Mouse (Mus musculus): ENCODE results near the gene Nf1. TPM values are rescaled to one million over a fixed set of nuclear protein-coding genes. Genes with fewer than 3 reads are reported as not detected.

Gene Nf1
- total and polyA plus RNA-seq, 2 experiments from 2014 or later = 3.5 to 20.1 TPM

GRCm38 (mm10) chr11:79590664-79591590 lies 251.4 kb downstream of the Nf1 start, which contains the start of gene Rab11fip4:
Rab11fip4 (plus strand) TSS chr11:79591212.
- Histone ChIP-seq H3K27ac (ENCODE audit: low read depth) (no peak within 1 kb of the TSS), H3K27me3 (ENCODE audit: control insufficient read depth, insufficient read depth, low read length) (peaks cover 70% of the 10 kb centered on the region), H3K9ac (replicated peaks; ENCODE audit: low read depth, low read length) (0 out of 2 replicates have a peak within 1 kb of the TSS, but pooled peaks have one; percentile 5), H3K4me3 (ENCODE audit: low read depth, low read length) (peak within 1 kb of the TSS; percentile 52), H3K4me1 (ENCODE audit: control insufficient read depth, insufficient read depth) (no peaks in the 10 kb centered on the region), H3K36me3 (replicated peaks; ENCODE audit: control insufficient read depth, insufficient read depth, low read length) (no peaks in the 10 kb centered on the region), H3K4me2 (ENCODE audit: low read depth, low read length) (peak within 1 kb of the TSS; percentile 89), H3K9me3 (replicated peaks; ENCODE audit: control insufficient read depth, low read length) (no peaks in the 10 kb centered on the region)
- ATAC-seq (ENCODE audit: insufficient read depth, low read depth) (no peak; the same call in 1 of the 2 replicates), DNase-seq (ENCODE audit: low spot score) (no peak)
- TF ChIP-seq CTCF (IDR thresholded peaks at IDR 0.05; ENCODE audit: low read depth) (no peak), EP300 (IDR thresholded peaks at IDR 0.05; ENCODE audit: low read depth) (no peak)
- WGBS = 2% methylated on average over 86 of the region's 98 CpGs

GRCm38 (mm10) chr11:79591591-79591975 lies 252.1 kb downstream of the Nf1 start:
- Histone ChIP-seq H3K4me3 (ENCODE audit: low read depth, low read length) (peak overlapping the region; percentile 52), H3K9ac (replicated peaks; ENCODE audit: low read depth, low read length) (no peak overlapping the region), H3K27me3 (ENCODE audit: control insufficient read depth, insufficient read depth, low read length) (peaks cover 72% of the 10 kb centered on the region), H3K4me1 (ENCODE audit: control insufficient read depth, insufficient read depth) (no peaks in the 10 kb centered on the region), H3K27ac (ENCODE audit: low read depth) (no peak overlapping the region), H3K4me2 (ENCODE audit: low read depth, low read length) (peak overlapping the region; percentile 89), H3K36me3 (replicated peaks; ENCODE audit: control insufficient read depth, insufficient read depth, low read length) (no peaks in the 10 kb centered on the region), H3K9me3 (replicated peaks; ENCODE audit: control insufficient read depth, low read length) (no peaks in the 10 kb centered on the region)
- DNase-seq (ENCODE audit: low spot score) (no peak), ATAC-seq (ENCODE audit: insufficient read depth, low read depth) (no peak)
- WGBS = 30% methylated on average over 5 of the region's 5 CpGs
- TF ChIP-seq EP300 (IDR thresholded peaks at IDR 0.05; ENCODE audit: low read depth) (no peak), CTCF (IDR thresholded peaks at IDR 0.05; ENCODE audit: low read depth) (no peak)

GRCm38 (mm10) chr11:79593495-79593894 lies 254.0 kb downstream of the Nf1 start:
- no peak for DNase-seq (ENCODE audit: low spot score)
- Histone ChIP-seq H3K4me1 (ENCODE audit: control insufficient read depth, insufficient read depth) (no peaks in the 10 kb centered on the region), H3K36me3 (replicated peaks; ENCODE audit: control insufficient read depth, insufficient read depth, low read length) (no peaks in the 10 kb centered on the region), H3K9ac (replicated peaks; ENCODE audit: low read depth, low read length) (no peak overlapping the region), H3K4me2 (ENCODE audit: low read depth, low read length) (no peak overlapping the region), H3K27me3 (ENCODE audit: control insufficient read depth, insufficient read depth, low read length) (peaks cover 69% of the 10 kb centered on the region), H3K4me3 (ENCODE audit: low read depth, low read length) (no peak overlapping the region), H3K9me3 (replicated peaks; ENCODE audit: control insufficient read depth, low read length) (no peaks in the 10 kb centered on the region), H3K27ac (ENCODE audit: low read depth) (no peak overlapping the region)
- ATAC-seq (ENCODE audit: insufficient read depth, low read depth) = peak; percentile 41; the same call in 1 of the 2 replicates
- TF ChIP-seq CTCF (IDR thresholded peaks at IDR 0.05; ENCODE audit: low read depth) (no peak), EP300 (IDR thresholded peaks at IDR 0.05; ENCODE audit: low read depth) (no peak)
- 29% methylated on average over 11 of the region's 11 CpGs for WGBS

DNA sequence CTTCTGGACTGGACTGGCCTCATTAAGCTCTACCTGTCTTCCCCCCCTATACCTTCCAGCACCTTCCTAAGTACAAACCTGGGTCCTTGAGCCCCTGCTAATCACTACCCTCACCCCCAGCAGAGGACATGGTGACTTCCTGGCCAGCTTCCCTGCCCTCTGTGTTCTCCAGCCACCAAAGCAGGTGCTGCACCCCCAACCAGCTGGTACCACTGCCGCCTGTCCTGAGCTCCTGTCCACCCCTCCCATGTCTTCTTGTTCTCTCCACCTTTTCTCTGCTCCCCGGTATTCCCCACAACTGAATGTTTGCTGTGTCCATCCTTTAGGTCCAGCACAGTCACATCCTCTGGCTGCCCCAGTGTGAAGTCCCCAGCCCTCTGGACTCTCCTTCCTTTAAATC lies 271.0 kb downstream of the Nf1 start:
- Histone ChIP-seq H3K27me3 (ENCODE audit: control insufficient read depth, insufficient read depth, low read length) (peaks cover 15% of the 10 kb centered on the region; the same call in 1 of the 2 replicates), H3K4me2 (ENCODE audit: low read depth, low read length) (peak overlapping the region; percentile 32; the same call in 1 of the 2 replicates), H3K4me3 (ENCODE audit: low read depth, low read length) (no peak overlapping the region), H3K9ac (replicated peaks; ENCODE audit: low read depth, low read length) (no peak overlapping the region), H3K36me3 (replicated peaks; ENCODE audit: control insufficient read depth, insufficient read depth, low read length) (no peaks in the 10 kb centered on the region), H3K27ac (ENCODE audit: low read depth) (no peak overlapping the region), H3K4me1 (ENCODE audit: control insufficient read depth, insufficient read depth) (peaks cover 12% of the 10 kb centered on the region), H3K9me3 (replicated peaks; ENCODE audit: control insufficient read depth, low read length) (no peaks in the 10 kb centered on the region)
- DNase-seq (ENCODE audit: low spot score) (no peak), ATAC-seq (ENCODE audit: insufficient read depth, low read depth) (no peak)
- TF ChIP-seq CTCF (IDR thresholded peaks at IDR 0.05; ENCODE audit: low read depth) (no peak), EP300 (IDR thresholded peaks at IDR 0.05; ENCODE audit: low read depth) (no peak)
- 68% methylated on average over 2 of the region's 2 CpGs for WGBS

DNA sequence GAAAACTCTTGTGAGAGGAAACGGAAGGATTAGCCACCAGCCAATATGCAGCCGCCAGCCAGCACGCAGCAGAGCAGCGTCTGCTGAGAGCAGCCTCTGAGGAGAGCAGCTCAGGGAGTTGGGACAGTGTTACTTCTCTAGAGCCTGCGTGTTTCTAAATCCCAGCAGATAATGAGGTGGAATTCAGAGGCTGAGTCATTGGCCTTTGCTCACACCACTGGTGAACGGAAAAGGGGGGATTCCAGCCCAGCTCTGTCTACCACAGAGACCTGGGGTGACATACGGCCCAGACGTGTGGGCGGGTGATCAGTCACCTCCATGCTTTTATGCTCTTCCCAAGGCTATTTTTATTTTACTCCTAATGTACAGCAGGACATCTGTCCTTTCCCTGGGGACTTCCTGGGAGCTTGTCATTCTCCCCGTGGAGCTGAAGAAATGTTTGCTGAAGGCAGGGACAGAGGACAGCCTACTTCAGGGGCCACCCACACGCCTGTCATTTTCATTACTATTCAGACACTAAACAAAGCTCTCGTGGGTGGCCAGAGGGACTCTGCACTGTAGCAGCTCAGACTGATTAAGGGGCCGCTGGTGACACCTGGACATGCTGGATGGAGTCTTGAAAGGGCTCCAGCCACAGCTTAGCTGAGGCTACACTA lies 271.6 kb downstream of the Nf1 start:
- TF ChIP-seq CTCF (IDR thresholded peaks at IDR 0.05; ENCODE audit: low read depth) = no peak
- TF ChIP-seq EP300 (IDR thresholded peaks at IDR 0.05; ENCODE audit: low read depth) = no peak
- peaks cover 12% of the 10 kb centered on the region for H3K4me1 ChIP-seq (ENCODE audit: control insufficient read depth, insufficient read depth)
- no peak overlapping the region for H3K27ac ChIP-seq (ENCODE audit: low read depth)
- peaks cover 21% of the 10 kb centered on the region for H3K27me3 ChIP-seq (ENCODE audit: control insufficient read depth, insufficient read depth, low read length)
- ATAC-seq (ENCODE audit: insufficient read depth, low read depth) (no peak), DNase-seq (ENCODE audit: low spot score) (peak; percentile 16)
- H3K9ac ChIP-seq (replicated peaks; ENCODE audit: low read depth, low read length) = no peak overlapping the region
- peak overlapping the region; percentile 32; the same call in 1 of the 2 replicates for H3K4me2 ChIP-seq (ENCODE audit: low read depth, low read length)
- H3K9me3 ChIP-seq (replicated peaks; ENCODE audit: control insufficient read depth, low read length) = no peaks in the 10 kb centered on the region
- H3K36me3 ChIP-seq (replicated peaks; ENCODE audit: control insufficient read depth, insufficient read depth, low read length) = no peaks in the 10 kb centered on the region
- no peak overlapping the region for H3K4me3 ChIP-seq (ENCODE audit: low read depth, low read length)
- 11% methylated on average over 13 of the region's 13 CpGs for WGBS

Measured in heart, postnatal 0 days (tissue).